Mouse (Mus musculus) liver, embryonic 14.5 days (tissue): ENCODE data around the gene Ddit4. TPM values are rescaled to one million over a fixed set of nuclear protein-coding genes. Genes with fewer than 3 reads are reported as not detected.

Experiments used
- ATAC-seq: fragments of 200-750 bp; cut with Nextera tagmentation; 2 replicates; pipeline ENCODE4 v1.8.0; 2017; ENCODE audit warnings: moderate number of reproducible peaks, mild to moderate bottlenecking, moderate library complexity; ENCODE audit not compliant: insufficient read depth
- DNase-seq, 3 experiments: peaks; one replicate each; pipeline ENCODE4 v3.0.0-alpha.2; 2012 to 2013; ENCODE audit warnings: low read depth in 3 of 3, low spot score in 3 of 3
- H3K27ac ChIP-seq: fragments of 300-500 bp; sonication (generic); 2 replicates; pipeline ENCODE4 v1.5.1; 2014; ENCODE audit warnings: moderate library complexity, mild to moderate bottlenecking, control low read depth, inconsistent platforms
- H3K27me3 ChIP-seq: fragments of 300-500 bp; sonication (generic); 2 replicates; pipeline ENCODE4 v1.6.1; 2014; ENCODE audit warnings: mild to moderate bottlenecking, low read length, moderate library complexity; ENCODE audit not compliant: control insufficient read depth, insufficient read depth
- H3K36me3 ChIP-seq: fragments of 300-500 bp; sonication (generic); replicated peaks from 2 replicates; pipeline ENCODE4 v1.6.1; 2014; ENCODE audit warnings: low read depth; ENCODE audit not compliant: control insufficient read depth, insufficient read depth
- H3K4me1 ChIP-seq, 2 experiments: fragments of 200-500 bp in 1 of 2; fragments of 300-500 bp in 1 of 2; sonication (generic) in 1 of 2; replicated peaks; 2 replicates each; pipeline ENCODE4 v1.6.1; 2012 to 2014; ENCODE audit warnings: antibody characterized with exemption in 1 of 2, inconsistent platforms in 1 of 2, low read length in 1 of 2; ENCODE audit not compliant: control insufficient read depth in 2 of 2, insufficient read depth in 2 of 2
- H3K4me2 ChIP-seq: fragments of 300-500 bp; sonication (generic); 2 replicates; pipeline ENCODE4 v1.6.1; 2014; ENCODE audit warnings: low read depth, mild to moderate bottlenecking, control low read depth, moderate library complexity
- H3K4me3 ChIP-seq, 2 experiments: fragments of 200-500 bp in 1 of 2; fragments of 300-500 bp in 1 of 2; sonication (generic) in 1 of 2; 2 replicates each; pipeline ENCODE4 v1.5.1; 2012 to 2014; ENCODE audit warnings: low read depth in 2 of 2, low read length in 2 of 2, mild to moderate bottlenecking in 2 of 2, control low read depth in 1 of 2, inconsistent platforms in 1 of 2, moderate library complexity in 1 of 2; ENCODE audit not compliant: insufficient read depth in 1 of 2
- H3K9ac ChIP-seq: fragments of 300-500 bp; sonication (generic); replicated peaks from 2 replicates; pipeline ENCODE4 v1.6.1; 2014; ENCODE audit warnings: mild to moderate bottlenecking, control low read depth, moderate library complexity
- H3K9me3 ChIP-seq: fragments of 300-500 bp; sonication (generic); 2 replicates; pipeline ENCODE4 v1.6.1; 2016; ENCODE audit warnings: low read length, mixed read lengths; ENCODE audit not compliant: control insufficient read depth
- CTCF ChIP-seq: IDR thresholded peaks from 2 replicates; pipeline ENCODE4 v1.5.1; 2016; ENCODE audit warnings: antibody characterized with exemption, low read depth, control low read depth
- EP300 ChIP-seq: IDR thresholded peaks from 2 replicates; pipeline ENCODE4 v1.6.1; 2016; ENCODE audit warnings: antibody characterized with exemption, low read depth
- WGBS: fragments of 180-500 bp; shearing (Covaris S2); extraction: QIAGEN DNeasy Blood & Tissue Kit; methylation state at CpG from one replicate; pipeline ENCODE4 v1.1.7; 2014; ENCODE audit not compliant: insufficient replicate concordance; 5-methylcytosine and 5-hydroxymethylcytosine counted together
- polyA plus RNA-seq, 2 experiments: library from polyadenylated mRNA; depleted of rRNA in 1 of 2; stranded (reverse) in 1 of 2; unstranded in 1 of 2; fragments of >200 nt; fragmentation: Nextera tagmentation in 1 of 2; extraction: Ambion mirVana in 1 of 2; gene quantifications; 2 replicates each; pipeline versions ENCODE4 v1.2.1 to v1.2.3; 2012 to 2014

Gene Ddit4
- polyA plus RNA-seq, 2 experiments, result 0.39 to 3.3 TPM

DNA sequence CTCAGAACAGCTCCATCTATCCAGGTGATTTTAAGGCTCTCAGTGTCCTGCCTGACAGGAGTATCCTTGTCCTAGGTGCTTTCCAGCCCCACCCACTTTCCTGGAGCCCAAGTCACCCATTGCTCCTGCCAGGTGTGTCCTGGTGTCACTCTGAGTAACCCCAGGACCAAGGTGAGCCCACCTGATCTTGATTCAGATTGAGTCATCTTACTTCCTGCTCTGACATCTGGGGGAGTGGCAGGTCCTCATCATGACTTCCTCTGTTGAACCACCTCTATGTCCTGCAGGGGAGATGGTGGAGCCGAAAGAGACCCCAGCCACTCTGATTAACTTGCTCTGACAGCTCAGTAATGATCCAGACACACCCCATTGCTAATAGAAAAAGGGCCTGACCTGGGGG is 12.6 kb downstream of the Ddit4 start:
- DNase-seq (no peak), ATAC-seq (no peak)
- Histone ChIP-seq H3K27me3 (peaks cover 6% of the 10 kb centered on the region; the same call in 1 of the 2 replicates), H3K9me3 (no peaks in the 10 kb centered on the region), H3K27ac (no peak overlapping the region), H3K36me3 (no peaks in the 10 kb centered on the region), H3K4me1 (peaks cover 0 to 6% of the 10 kb centered on the region in 2 experiments; a peak in 2 of 4 replicates), H3K9ac (no peak overlapping the region), H3K4me3 (no peak overlapping the region), H3K4me2 (no peak overlapping the region)
- 47% methylated on average over 1 of the region's 1 CpGs for WGBS
- TF ChIP-seq CTCF (no peak), EP300 (no peak)

- H3K27ac ChIP-seq, result no peak overlapping the region
- WGBS, result 54% methylated on average over 5 of the region's 5 CpGs
- TF ChIP-seq CTCF (no peak), EP300 (no peak)
- no peaks in the 10 kb centered on the region for H3K36me3 ChIP-seq
- ATAC-seq (no peak), DNase-seq (no peak)
- peaks cover 6% of the 10 kb centered on the region; the same call in 1 of the 2 replicates for H3K27me3 ChIP-seq
- peaks cover 0 to 6% of the 10 kb centered on the region in 2 experiments; a peak in 2 of 4 replicates for H3K4me1 ChIP-seq
- no peak overlapping the region for H3K9ac ChIP-seq
- H3K4me3 ChIP-seq, result no peak overlapping the region
- H3K4me2 ChIP-seq, result no peak overlapping the region
- no peaks in the 10 kb centered on the region for H3K9me3 ChIP-seq
These were observed 13.0 kb downstream of the Ddit4 start for GRCm38 (mm10) chr10:59938662-59939061.

- 27% methylated on average over 8 of the region's 8 CpGs for WGBS
- Histone ChIP-seq H3K9ac (no peak overlapping the region), H3K4me1 (no peaks in the 10 kb centered on the region), H3K27me3 (no peaks in the 10 kb centered on the region), H3K9me3 (no peaks in the 10 kb centered on the region), H3K4me2 (no peak overlapping the region), H3K36me3 (no peaks in the 10 kb centered on the region), H3K4me3 (no peak overlapping the region), H3K27ac (no peak overlapping the region)
- ATAC-seq (no peak), DNase-seq (no peak)
- TF ChIP-seq EP300 (no peak), CTCF (no peak)
These were observed 15.4 kb downstream of the Ddit4 start for GRCm38 (mm10) chr10:59936058-59936856.

GRCm38 (mm10) chr10:59934039-59934438 is 17.6 kb downstream of the Ddit4 start:
- Histone ChIP-seq H3K9ac (no peak overlapping the region), H3K36me3 (no peaks in the 10 kb centered on the region), H3K27me3 (no peaks in the 10 kb centered on the region), H3K4me2 (no peak overlapping the region), H3K27ac (no peak overlapping the region), H3K4me1 (no peaks in the 10 kb centered on the region), H3K9me3 (no peaks in the 10 kb centered on the region), H3K4me3 (no peak overlapping the region)
- TF ChIP-seq CTCF (no peak), EP300 (no peak)
- ATAC-seq (no peak), DNase-seq (no peak)
- WGBS, result 70% methylated on average over 3 of the region's 3 CpGs

- Histone ChIP-seq H3K36me3 (no peaks in the 10 kb centered on the region), H3K4me1 (no peaks in the 10 kb centered on the region), H3K4me2 (no peak overlapping the region), H3K9ac (no peak overlapping the region), H3K9me3 (no peaks in the 10 kb centered on the region), H3K27me3 (no peaks in the 10 kb centered on the region), H3K27ac (no peak overlapping the region), H3K4me3 (no peak overlapping the region)
- no peak for DNase-seq
- no peak for TF ChIP-seq EP300
- TF ChIP-seq CTCF, result no peak
- WGBS, result 28% methylated on average over 6 of the region's 6 CpGs
- no peak for ATAC-seq
These were observed 19.1 kb downstream of the Ddit4 start for GRCm38 (mm10) chr10:59932521-59932920.
